Mouse (Mus musculus) lung, postnatal 4 days (tissue): ENCODE measurements around the gene Helz.
"Not testable (repeated sequence)": the region's sequence is repeated elsewhere in the genome, so short reads cannot be mapped to it uniquely, and the experiment has no call there.

Experiments
- DNase-seq, 2 experiments: peaks; one replicate each; pipeline ENCODE4 v3.0.0; 2021

Helz gene

DNA sequence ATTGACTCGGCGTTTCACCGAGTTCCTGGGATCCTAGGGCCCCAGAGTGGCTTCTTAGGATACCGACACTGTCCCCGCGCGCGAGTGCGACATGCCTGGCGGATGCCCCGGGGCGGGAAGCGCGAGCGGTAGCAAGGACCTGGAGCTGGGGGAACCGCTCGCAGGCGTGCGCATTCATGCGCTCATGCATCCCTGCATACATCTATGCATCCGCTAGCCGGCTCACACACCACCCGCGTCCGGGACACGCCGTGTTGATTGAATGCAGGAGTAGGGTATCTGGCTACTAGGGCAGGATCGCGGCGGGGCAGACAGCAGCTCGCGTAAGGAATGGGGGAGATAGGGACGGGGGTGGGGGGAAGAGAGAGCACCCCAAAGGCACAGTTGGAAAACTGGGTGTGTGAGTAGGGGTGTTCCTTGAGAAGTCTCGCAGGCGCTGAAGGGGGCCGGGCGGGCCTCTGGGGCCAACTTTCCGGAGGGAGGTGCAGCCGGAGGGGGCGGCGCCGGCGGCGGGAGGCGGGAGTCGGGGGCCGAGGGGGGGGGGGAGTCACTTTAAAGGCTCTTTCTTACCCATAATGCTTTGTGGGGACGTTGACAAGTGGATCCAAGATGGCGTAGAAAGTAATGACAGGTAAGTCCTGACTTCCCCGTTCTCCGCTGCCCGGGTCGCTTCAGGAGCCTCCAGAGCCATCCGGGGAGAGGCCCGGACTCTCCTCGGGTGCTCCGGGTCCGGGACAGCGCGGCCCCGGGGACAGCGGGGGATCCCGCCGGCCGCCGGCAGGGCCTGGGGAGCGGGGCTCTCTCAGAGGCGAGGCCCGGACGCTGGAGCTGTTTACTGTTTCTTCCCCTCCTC is at the start of gene Helz:
Gene Helz (plus strand): TSS at position 580 of the 853 bp plus-strand sequence.
- peak; percentile 81 to 87 for DNase-seq

DNA sequence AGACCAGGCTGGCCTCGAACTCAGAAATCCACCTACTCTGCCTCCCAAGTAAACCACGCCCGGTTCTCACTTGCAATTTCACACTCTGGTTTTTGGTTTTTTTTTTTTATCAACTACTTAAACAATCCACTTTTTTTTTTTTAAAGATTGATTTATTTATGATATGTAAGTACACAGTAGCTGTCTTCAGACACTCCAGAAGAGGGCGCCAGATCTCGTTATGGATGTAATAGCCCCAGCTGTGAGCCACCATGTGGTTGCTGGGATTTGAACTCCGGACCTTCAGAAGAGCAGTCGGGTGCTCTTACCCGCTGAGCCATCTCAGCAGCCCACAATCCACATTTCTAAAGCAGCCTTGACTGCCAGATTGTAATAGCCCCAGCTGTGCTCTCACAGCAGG is 44.9 kb upstream of the Helz start:
- DNase-seq = no peak

DNA sequence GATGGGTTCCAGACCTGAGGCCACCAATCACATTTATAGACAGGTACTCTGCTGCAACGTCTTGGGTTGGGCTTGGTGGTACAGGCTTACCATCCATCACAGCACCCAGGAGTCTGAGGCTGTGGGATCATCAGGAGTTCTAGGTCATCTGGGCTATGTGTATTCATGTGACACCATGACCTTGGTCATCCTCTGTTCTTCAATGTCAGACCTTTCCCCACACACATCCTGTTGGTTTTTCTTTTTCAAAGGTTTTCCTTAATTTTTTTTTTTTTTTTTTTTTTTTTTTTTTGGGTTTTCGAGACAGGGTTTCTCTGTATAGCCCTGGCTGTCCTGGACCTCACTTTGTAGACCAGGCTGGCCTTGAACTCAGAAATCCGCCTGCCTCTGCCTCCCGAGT is 43.4 kb upstream of the Helz start:
- DNase-seq = not testable (repeated sequence)

DNA sequence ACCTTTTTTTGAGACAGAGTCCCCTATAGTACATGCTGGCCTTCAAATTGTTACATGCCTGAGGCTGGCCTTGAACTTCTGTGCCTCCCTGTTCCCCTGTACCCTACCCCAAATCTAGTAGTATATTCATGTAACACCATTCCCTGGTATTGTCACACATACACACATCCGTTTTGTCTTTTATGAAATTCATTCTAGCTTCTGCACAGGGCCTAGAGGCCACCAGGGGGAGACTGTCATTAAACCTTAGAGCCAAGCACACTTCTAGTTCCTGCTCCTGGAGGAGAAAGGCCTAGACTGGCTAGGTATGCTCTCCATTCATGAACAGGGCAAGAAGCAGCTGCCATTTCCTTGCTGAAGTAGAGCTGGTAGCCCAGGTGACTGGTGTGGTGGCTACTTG is 41.5 kb upstream of the Helz start:
- DNase-seq = peak in 1 of 2 experiments; percentile 24

DNA sequence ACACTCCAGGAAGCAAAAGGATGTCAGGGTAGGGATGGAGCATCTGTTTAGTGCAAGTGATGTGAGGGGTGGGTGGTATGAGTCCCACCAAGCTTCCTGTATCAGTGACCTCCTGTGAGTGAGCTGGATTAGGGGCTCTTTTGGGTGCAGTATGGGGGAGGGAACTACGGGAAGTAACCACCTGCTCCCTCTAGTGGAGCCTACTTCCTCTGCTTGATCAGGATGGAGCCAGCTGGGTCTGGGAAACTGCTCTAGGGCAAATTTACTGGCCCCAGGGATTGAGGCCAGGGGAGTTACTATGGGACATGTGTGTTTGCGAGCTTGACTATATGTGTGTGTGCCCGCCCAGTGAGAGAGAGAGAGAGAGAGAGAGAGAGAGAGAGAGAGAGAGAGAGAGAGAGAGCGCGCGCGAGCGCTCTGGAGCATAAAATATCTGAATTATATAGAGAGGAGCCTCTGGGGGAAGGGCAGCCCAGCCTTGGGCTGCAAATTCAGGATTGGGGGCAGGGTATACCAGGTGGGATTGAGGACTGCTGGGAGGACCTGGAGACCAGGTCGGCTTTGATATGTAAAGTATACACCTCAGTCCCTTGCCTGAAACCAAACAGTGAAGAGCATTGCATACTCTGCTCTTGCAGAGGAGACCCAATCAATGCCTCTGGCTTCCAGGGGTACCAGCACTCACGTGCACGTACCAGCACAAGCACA is 37.9 kb upstream of the Helz start:
- DNase-seq = no peak

DNA sequence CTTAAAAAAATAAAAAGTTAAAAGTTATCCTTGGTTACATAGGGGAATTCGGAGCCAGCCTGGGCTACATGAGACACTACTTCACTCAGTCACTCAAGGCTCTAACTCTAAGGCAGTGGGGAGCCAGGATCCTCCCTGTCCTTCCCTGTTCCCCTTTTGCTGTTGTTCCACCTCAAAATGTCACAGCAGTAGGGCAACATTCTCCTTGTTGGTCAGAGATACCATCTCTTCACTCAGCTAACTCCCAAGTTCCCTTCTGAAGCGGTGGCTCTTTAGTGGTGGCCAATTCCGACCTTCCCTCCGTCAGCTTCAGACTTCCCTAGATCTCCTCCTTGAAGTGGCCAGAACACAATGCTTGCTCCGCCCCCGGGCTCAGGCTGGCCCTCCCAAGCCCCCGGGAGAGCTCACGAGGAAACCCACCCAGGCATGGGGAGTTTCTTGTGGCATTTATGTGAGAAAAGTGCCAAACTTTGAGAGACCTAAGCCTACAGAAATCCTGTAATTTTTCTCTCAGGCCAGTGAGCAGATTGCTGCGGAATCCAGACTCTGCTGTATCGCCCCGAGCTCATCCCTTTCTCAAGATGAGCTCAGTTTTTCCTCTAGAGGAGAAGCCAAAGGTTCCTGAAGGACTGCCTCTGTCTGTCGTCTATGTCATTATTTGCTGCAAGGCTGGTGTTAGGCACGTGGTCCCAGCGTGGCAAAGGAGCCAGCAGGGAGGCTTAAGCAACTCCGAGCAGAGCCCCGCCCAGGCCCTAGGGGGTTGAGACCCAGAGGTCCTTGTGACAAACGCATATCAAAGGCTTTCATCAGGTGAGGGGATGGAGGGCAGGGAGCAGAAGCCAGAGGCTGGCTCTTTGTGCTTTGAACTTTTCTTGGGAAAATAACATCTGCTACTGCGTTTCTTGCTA is 37.1 kb upstream of the Helz start:
- peak; percentile 56 to 70 for DNase-seq

DNA sequence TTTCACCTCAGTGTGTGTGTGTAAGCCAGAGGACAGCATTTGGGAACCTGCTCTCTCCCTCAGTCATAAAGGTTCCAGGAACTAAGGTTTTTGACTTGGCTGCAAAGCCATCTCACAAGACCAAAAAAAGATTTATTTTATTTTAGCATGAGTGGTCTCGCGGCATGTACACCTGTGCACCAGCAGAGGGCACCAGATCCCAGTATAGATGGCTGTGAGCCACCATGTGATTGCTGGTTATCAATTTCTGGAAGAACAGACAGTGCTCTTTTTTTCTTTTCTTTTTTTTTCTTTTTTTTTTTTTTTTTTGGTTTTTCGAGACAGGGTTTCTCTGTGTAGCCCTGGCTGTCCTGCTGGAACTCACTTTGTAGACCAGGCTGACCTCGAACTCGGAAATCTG is 35.8 kb upstream of the Helz start:
- DNase-seq = peak; percentile 57 to 74

DNA sequence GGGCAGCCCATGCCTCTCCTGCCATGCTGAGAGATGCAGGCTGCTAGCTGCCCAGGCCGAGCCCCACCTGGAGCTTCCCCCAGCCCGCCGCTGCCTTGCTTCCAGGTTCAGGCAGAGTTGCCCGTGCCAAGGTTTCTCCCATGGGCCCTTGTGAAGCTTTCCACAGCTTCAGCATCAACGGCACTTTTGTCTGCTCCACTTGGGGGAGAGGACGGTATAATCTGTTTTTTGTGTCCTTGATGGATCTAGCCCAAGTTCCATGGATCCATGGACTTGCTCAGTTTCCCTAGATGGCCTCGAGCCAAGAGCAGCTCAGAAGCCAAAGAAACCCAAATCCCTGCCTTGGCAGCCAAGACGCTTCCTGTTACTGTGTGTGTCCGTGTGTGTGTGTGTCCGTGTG is 34.7 kb upstream of the Helz start:
- DNase-seq = no peak

DNA sequence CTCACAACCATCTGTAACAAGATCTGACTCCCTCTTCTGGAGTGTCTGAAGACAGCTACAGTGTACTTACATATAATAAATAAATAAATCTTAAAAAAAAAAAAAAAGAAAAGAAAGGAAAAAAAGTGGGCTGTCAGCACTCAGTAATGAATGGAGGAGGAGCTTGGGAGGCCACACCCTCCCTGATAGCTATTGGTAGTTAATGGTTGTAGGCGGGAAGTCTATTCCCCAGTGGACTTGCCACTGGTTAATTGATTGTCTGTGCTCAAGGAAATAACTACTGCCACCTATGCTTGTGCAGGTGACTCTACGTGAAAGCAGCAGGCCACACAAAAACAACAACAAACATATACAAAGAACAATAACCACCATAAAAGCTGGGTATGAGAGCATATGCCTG is 31.3 kb upstream of the Helz start:
- no peak for DNase-seq

DNA sequence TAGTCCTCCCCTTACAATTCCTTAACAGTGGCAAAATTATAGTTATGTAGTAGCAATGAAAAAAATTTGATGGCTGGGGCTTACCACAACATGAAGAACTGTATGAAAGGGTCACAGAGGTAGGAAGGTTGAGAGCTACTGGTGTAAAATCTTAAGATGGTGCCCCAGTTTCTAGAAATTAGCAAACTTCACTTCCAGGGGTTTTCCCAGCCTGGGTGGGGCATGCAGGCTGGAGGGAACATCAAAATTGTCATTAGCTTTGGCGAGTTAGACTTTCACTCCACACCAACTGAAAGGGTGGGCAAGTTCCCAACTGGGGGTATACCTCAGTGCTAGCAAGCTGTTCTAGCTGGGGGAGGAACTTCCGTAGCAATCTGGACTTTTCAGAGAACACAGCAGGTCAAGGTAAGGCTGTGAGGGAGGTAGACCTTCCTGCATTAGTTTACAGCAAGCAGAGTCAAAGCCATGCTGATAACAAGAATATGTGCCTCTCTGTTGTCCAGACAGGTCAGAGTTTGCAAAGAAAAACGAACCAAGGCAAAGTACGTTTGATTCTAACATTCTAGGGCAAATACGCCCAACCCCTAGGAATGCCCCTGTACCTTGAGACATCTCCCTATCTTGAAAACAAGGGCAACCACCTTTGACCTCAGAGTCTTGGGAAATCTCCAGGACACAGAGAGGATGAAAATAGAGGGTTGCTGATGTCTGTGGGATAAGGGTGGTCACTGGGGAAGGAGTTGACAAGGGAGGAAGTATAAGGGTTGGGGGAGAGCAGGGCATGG is 28.9 kb upstream of the Helz start:
- DNase-seq = no peak

DNA sequence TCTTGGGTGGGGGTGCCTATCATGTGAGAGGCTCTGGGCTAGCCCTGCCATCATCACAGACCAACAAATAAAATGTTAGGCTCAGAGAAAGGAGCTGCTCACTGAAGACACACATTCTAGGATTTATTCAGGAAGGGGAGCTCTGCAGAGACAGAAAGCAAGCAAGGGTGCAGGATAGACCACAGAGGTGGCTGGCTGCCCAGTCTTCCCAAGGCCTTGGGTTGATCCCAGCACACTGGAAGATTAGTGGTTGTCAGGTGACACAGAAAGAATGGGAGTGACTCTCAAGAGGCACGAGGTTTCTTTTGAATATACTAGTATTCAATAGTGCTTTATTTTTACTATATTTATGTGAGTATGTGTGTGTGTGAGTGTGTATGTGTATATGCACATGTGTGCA is 26.6 kb upstream of the Helz start:
- no peak for DNase-seq

DNA sequence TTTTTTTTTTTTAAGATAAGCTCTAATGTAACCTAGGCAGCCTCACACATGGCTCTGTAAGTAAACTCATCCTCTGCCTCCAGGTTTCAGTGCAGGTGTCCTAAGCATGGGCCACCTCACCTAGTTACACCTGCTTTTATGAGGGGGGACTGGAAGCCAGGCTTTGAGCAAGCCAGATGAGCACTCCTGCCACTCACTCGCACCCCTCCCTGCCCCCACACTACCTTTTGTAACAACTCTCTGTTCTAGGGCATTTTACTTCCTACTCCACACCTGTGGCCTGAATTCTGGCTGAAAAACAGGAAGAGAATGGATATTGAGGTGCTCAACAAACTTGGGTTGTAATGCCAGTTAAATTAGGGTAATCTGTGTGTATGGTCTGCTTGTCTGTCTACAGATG is 22.8 kb upstream of the Helz start:
- no peak for DNase-seq

DNA sequence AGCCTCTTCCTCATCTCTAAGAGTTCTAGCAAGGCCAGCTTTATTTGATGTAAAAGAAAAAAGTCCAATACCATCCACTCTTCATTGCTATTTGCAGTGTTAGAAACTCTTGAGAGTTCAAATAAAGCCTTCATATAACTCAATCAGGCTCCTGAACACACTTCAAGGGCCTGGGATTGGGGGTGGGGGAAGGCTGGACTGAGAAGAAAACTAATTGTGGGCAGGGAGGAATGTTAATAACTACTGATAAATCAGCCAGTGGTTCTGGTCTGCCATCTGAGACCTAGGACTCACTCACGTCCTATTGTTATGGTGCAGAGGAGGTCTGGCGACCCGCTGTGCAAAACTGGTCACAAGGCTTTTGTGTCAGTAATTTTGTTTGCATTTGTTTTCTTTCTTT is 20.1 kb upstream of the Helz start:
- DNase-seq = no peak

DNA sequence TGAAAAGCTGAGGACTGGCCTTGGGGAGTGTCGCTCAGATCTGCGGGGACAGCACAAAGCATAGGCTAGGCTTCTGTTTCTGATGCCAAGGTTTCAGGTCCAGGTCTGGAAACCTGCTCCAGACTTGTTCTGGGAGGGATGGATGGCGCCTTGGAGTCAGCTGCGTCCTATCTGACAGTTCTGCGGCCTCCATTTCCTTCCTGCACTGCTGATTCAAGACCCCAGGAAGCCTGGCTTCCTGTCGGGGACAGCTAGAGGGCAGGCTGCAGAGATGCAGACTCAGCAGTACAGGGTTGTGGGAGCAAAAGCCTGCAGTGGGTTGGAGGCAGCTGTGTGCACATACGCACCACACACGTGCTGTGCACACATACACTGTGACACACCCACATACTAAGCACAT is 18.4 kb upstream of the Helz start:
- DNase-seq = peak; percentile 43 to 72

DNA sequence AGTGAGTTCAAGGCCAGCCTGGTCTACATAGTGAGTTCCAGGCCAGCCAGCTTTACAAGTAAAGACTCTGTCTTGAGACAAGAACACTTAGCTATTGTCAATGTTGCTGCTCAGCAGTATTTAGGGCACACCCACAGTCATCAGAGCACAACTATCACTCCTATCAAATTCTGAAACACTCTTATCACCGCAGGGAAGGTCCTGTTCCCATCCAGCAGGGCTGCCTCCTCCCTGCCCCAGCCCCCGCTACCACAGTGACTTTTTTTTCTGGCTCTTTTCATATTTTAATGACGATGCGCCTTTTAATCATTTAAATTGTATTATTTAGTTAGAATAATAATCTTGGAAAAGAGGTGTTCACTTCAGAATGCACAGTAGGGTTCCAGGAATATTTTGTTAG is 16.3 kb upstream of the Helz start:
- DNase-seq = no peak

DNA sequence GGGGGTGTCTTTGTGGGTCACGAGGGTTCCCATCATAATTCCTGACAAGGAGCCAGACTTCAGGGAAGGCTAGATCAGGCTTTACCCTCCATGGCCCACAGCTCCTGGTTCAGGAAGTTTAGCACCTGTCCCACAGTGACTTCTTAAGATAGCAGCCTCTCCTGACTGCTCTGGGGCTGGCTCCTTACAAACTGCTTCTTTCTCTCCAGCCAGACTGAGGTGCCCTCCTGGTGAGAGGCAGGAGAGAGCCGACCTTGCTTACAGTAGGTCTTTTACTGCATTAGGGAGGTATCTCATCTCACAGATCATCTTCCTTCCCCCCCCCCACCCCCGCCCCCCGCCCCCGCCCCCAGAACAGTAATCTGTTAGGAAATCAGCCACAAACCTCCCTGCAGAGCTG is 15.5 kb upstream of the Helz start:
- no peak for DNase-seq

DNA sequence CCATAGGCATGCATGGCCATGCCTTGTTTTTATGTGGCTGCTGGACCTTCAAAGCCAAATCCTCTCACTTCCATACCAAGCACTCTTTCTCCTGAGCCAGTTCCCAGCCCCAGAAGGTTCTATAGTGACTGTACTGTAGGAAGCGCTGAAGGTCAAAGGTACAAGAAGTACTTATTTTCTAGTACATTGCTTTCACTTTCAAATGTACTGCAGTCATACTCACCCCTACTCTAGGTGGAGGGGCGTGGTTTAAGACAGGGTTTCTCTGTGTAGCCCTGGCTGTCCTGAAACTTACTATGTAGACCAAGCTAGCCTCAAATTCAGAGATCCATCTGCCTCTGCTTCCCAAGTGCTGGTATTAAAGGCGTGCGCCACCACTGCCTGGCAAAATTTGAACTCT is 8.7 kb upstream of the Helz start:
- DNase-seq = no peak

DNA sequence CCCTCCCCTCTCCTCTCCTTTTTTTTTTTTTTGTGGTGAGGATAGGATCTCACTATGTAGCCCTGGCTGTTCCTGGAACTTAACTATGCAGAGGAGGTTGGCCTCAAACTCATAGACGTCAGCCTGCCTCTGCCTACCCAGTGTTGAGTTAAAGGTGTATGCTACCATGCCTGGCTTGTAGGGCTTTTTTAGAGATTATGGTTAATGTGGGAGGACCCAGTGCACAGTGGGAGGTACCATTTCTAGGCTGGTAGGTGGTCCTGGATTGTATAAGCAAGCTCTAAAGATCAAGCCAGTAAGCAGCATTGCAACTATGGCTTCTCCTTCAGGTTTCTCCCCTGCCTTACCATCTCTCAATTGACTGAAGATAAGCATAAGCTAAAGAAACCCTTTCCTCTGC is 7.4 kb upstream of the Helz start:
- DNase-seq = no peak

DNA sequence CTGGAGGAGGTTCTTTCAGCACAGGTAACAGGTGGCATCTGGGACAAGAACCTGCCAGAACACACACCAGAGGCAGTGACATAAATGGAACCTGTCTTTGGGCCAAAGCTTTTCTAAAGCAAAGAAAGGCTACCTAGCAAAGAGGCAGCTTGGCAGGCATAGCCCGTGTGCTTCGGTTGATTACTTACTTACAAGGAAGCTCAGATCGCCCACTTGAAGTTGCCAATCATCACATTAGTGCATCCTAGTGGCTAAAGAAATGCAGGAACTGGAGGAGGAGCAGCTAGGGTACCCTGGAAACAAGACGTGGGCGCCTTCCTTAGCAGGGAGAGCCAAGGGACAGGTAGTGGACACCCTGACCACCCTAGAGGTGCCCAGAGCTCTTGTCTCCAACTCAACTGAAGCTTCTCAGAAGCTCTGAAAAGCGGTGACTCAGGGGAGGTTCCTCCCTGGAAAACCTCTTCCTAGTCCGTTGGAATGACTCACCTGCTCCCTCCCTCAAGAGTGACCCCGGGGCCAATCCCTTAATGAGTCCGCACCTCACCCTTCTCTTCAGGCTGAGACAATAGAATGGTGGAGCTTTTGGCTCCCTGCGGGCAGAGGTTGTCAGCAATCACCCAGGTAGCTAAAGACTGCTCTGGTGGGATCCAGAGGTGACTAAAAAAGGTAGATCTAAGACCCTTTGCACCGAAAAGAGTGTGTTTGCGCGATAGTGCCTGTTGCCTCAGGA is 1.8 kb upstream of the Helz start:
- DNase-seq = peak; percentile 5 to 27

DNA sequence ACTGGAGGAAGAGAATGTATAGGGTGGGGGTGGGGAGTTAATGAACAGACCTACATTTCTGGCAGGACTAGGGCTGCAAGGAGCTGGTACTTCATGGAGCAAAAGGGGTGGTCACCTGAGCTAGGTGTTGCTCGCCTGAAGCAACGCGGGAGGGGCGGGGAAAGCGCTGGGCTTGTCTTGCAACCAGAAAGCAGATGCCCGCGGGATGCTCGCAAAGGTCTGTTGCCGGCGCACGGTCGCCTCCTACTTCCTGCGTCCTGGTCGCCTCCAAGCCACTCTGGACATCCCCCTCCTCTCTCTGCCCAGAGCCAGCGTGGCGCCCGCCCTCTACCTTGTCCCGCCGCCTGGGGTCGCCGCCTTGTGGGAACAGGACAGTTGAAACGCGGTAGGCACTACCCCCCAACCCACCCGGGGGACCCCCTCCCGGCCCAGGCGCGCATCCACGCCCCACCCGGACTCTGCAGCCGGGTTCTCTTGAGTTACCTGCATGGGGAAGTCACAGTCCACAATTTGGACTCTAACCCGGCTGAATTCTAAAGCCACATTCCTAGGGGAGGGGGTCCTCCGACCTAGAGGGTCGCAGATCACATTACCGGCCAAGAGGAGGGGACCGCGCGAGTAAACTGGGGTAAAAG is 946 bp upstream of the Helz start:
- DNase-seq = peak; percentile 49 to 55
